Mouse (Mus musculus) urinary bladder, postnatal 10 days (tissue): ENCODE data around the gene Spsb2.
A peak's percentile ranks its signal among the peaks of the same experiment; 100 is the strongest.
"Not testable (repeated sequence)": the region's sequence is repeated elsewhere in the genome, so short reads cannot be mapped to it uniquely, and the experiment has no call there.

Experiments
- DNase-seq: peaks from one replicate; pipeline ENCODE4 v3.0.0; 2022; ENCODE audit warnings: low spot score

The Spsb2 gene

DNA sequence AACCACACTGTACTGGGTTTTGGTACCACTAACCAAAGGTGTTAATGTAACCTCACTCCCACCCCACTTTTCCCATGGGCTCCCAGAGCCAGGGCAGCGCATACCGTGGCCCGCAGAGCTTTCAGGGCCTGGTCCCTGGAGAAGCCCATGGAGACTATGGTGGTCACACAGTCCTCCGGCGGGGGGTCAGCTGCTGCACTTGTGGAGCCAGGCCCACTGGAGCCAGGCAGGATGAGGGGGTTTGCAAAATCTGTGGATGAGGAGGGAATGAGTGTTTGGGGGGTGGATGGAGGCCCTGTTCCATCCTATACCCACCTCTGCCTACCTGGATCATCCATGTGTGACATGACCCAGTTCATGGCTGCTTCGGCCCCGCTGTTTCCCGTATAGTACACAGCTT lies 9.1 kb downstream of the Spsb2 start:
- no peak for DNase-seq

DNA sequence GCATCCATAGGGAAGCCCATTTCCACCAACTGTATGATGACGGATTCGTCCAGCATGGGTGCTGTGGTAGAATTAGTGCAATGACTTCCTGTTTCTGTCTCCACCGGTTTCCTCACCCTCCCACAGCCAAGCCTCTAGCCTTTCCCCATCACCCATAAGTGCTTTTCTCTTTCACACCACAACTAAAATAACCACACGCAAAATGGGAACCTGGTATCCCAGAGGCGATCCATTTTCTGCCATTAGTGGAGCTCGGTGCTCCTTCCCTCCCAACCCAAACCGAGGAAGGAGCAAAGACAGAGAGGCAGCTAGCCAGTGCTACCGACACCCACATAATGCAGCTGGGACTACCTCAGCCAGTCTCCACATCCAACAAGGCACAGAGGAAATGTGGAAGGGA lies 9.5 kb downstream of the Spsb2 start:
- no peak for DNase-seq

DNA sequence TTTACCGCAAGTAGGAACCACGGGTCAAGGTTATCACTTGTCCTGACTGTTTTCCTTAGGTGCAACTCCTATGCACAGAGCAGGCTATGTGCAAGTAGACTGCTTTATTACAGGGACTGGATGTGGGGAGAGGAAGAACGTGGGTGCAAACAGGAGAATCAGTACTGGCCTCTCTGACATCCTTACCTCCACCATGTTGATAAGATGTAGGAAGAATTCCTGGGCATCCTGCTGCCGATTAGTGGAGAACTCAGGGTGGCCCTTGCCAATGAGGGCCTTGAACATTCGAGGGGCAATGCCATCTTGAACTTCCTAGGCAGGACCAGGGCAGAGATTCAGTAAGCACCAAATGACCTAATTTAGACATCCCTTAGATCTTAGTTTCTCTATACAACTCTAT lies 12.4 kb downstream of the Spsb2 start:
- no peak for DNase-seq

GRCm38 (mm10) chr6:124822049-124822448 lies 13.6 kb downstream of the Spsb2 start:
- DNase-seq, result no peak

DNA sequence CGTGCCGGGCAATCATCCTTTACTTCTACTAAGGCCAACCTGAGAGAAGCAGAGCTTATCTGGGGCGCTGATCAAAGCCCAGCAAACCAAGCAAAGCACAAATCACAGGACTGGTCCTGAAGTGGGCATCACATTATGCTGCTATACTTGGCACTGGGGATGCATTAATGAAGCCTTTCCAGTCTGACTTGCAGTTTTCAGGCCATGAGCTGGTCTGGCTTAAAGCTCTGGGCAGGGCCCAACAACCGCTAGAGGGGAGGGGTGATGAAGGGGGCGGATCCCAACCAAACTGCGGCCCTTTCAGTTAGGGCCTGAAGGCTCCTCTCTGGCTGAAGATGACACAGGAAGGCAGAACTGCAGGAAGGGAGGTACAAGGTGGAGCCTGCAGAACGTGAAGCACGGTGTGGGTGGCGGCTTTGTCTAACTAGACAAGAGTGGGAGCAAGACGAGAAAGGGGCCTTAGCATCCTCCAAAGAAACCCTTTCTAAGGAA lies 19.7 kb downstream of the Spsb2 start:
- DNase-seq, result no peak

GRCm38 (mm10) chr6:124828868-124829798 lies 20.7 kb downstream of the Spsb2 start, which contains the start of the genes Usp5 and Cdca3:
Gene Usp5, minus strand, starts transcription at chr6:124829484.
Gene Cdca3, plus strand, starts transcription at chr6:124829547.
- DNase-seq, result peak; percentile 94

GRCm38 (mm10) chr6:124829799-124830700 lies 21.6 kb downstream of the Spsb2 start:
- DNase-seq, result peak; percentile 68

GRCm38 (mm10) chr6:124831199-124831598 lies 22.7 kb downstream of the Spsb2 start:
- not testable (repeated sequence) for DNase-seq

- DNase-seq, result no peak
Observed at GRCm38 (mm10) chr6:124831649-124832048, 23.2 kb downstream of the Spsb2 start.

GRCm38 (mm10) chr6:124834512-124835081 lies 26.1 kb downstream of the Spsb2 start:
- no peak for DNase-seq

- no peak for DNase-seq
Observed at GRCm38 (mm10) chr6:124835531-124835930, 27.1 kb downstream of the Spsb2 start.

GRCm38 (mm10) chr6:124836411-124836810 lies 27.9 kb downstream of the Spsb2 start:
- DNase-seq, result no peak

GRCm38 (mm10) chr6:124839805-124840204 lies 31.3 kb downstream of the Spsb2 start:
- DNase-seq, result no peak

GRCm38 (mm10) chr6:124840241-124841167 lies 32.0 kb downstream of the Spsb2 start, which contains the start of gene Gnb3:
Gene Gnb3, minus strand, starts transcription at chr6:124840275.
- no peak for DNase-seq

DNA sequence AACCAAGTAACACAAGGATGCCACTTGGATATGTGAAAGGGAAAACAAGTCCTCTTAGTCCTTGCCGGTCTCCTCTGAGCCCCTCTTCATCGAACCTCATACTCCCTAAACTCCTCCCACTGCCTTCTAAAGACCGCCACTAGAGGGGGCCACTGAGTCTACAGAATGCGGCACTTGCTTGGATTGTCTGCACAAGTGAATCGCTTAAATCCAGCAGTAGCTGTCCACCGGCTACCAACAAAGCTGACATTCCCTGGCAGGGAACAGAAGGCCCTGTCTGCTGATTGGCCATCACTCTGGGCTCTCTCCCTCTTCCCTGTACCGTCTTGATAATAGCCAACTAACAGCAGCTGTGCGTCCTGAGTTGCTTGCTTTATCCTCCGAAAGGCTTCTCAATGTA lies 38.8 kb downstream of the Spsb2 start:
- DNase-seq, result peak; percentile 73

GRCm38 (mm10) chr6:124850535-124850934 lies 42.1 kb downstream of the Spsb2 start:
- DNase-seq, result no peak

DNA sequence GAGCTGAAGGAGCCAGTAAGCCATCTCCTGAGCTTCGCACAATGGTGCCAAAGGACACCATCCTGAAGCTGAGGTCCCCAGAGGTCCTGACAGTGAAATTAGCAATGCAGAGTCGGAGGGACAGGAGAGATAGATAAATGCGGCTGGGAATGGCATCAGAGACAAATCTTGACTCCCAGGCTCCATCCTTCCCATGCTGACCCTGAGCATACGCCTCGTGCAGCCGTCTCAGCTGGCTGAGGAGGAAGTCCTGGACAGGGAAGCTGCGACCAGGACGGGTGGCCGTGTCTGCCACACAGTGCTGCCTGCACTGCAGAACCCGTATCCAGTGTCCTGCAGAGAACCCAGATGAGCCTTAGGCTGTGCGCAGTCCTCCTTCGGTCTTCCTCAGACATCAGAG lies 46.2 kb downstream of the Spsb2 start:
- DNase-seq, result no peak

DNA sequence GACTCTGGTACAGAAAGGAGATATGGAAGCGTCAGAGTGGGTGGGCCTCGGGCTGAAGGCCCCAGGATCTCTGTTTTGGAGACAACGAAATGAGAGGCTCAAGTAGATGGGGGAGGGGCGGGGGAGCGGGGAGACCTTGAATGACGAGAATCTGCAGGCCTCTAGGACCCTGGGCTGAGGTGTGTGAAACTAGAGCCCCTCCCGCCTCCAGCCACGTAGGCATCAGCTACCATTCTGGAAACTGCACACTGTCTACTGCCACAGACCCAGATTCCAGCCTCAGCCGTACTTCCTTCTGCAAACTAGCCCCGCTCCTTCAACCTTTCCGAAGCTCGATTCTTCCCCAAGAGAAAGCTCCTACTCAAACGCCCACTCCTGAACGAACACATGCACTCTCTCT lies 47.9 kb downstream of the Spsb2 start:
- DNase-seq, result no peak

GRCm38 (mm10) chr6:124856916-124857839 lies 48.7 kb downstream of the Spsb2 start, which contains the start of gene P3h3:
Gene P3h3, minus strand, starts transcription at chr6:124857752.
- peak; percentile 40 for DNase-seq
